Mouse (Mus musculus): ENCODE measurements around the gene Usp17la. TPM values are rescaled to one million over a fixed set of nuclear protein-coding genes. Genes with fewer than 3 reads are reported as not detected.
"Not testable (repeated sequence)": the region's sequence is repeated elsewhere in the genome, so short reads cannot be mapped to it uniquely, and the experiment has no call there.

The Usp17la gene
- not detected for total RNA-seq (2021)
- long read RNA-seq, experiment 1 = 0 reads
- long read RNA-seq, experiment 2 = 0 reads

- not testable (repeated sequence) for DNase-seq (ENCODE audit: low spot score in 2 of 2)
Observed at GRCm38 (mm10) chr7:104856709-104857108, at the start of gene Usp17la. Gene Usp17la, plus strand, starts transcription at chr7:104857009.

- DNase-seq (ENCODE audit: low spot score in 2 of 2) = not testable (repeated sequence)
Observed at GRCm38 (mm10) chr7:104810335-104810734, 46.5 kb upstream of the Usp17la start.

GRCm38 (mm10) chr7:104842503-104842902, 14.3 kb upstream of the Usp17la start, which contains the start of gene Usp17lb:
Gene Usp17lb, minus strand, starts transcription at chr7:104842603.
- DNase-seq (ENCODE audit: low spot score in 2 of 2) = no peak

- DNase-seq (ENCODE audit: low spot score in 2 of 2) = no peak
Observed at GRCm38 (mm10) chr7:104843731-104844287, 13.0 kb upstream of the Usp17la start.

GRCm38 (mm10) chr7:104851546-104851945, 5.3 kb upstream of the Usp17la start:
- not testable (repeated sequence) for DNase-seq (ENCODE audit: low spot score in 2 of 2)

GRCm38 (mm10) chr7:104855248-104855750, 1.5 kb upstream of the Usp17la start:
- DNase-seq (ENCODE audit: low spot score in 2 of 2) = no peak

GRCm38 (mm10) chr7:104857683-104858082, 874 bp downstream of the Usp17la start:
- no peak for DNase-seq (ENCODE audit: low spot score in 2 of 2)

GRCm38 (mm10) chr7:104861381-104861780, 4.6 kb downstream of the Usp17la start:
- DNase-seq (ENCODE audit: low spot score in 2 of 2) = no peak

- DNase-seq (ENCODE audit: low spot score in 2 of 2) = no peak
Observed at GRCm38 (mm10) chr7:104877731-104878130, 20.9 kb downstream of the Usp17la start, which contains the start of gene Olfr665. Gene Olfr665, plus strand, starts transcription at chr7:104878031.

GRCm38 (mm10) chr7:104895852-104896251, 39.0 kb downstream of the Usp17la start, which contains the start of gene Olfr666:
Gene Olfr666, minus strand, starts transcription at chr7:104895952.
- DNase-seq (ENCODE audit: low spot score in 2 of 2) = no peak

Other genes with a start within 250 kb of the Usp17la start
- not detected for gene Olfr656, start 243.1 kb upstream of the Usp17la start, total RNA-seq (2021)
- gene Olfr657, start 232.2 kb upstream of the Usp17la start, total RNA-seq (2021) = not detected
- not detected for gene Olfr658, start 209.7 kb upstream of the Usp17la start, total RNA-seq (2021)
- gene Olfr659, start 190.3 kb upstream of the Usp17la start, total RNA-seq (2021) = not detected
- not detected for gene Olfr661, start 170.5 kb upstream of the Usp17la start, total RNA-seq (2021)
- not detected for gene Usp17le, start 79.5 kb upstream of the Usp17la start, total RNA-seq (2021)
- not detected for gene Usp17lb, start 14.4 kb upstream of the Usp17la start, total RNA-seq (2021)
- gene Olfr665, start 21.0 kb downstream of the Usp17la start, total RNA-seq (2021) = not detected
- gene Olfr666, start 38.9 kb downstream of the Usp17la start, total RNA-seq (2021) = not detected
- gene Olfr667, start 64.5 kb downstream of the Usp17la start, total RNA-seq (2021) = not detected
- not detected for gene Olfr668, start 71.0 kb downstream of the Usp17la start, total RNA-seq (2021)
- gene Olfr669, start 77.2 kb downstream of the Usp17la start, total RNA-seq (2021) = not detected
- not detected for gene Olfr670, start 105.6 kb downstream of the Usp17la start, total RNA-seq (2021)
- gene Olfr671, start 122.1 kb downstream of the Usp17la start, total RNA-seq (2021) = not detected
- gene Olfr672, start 145.0 kb downstream of the Usp17la start, total RNA-seq (2021) = not detected
- gene Olfr675, start 171.5 kb downstream of the Usp17la start, total RNA-seq (2021) = not detected
- gene Olfr676, start 175.7 kb downstream of the Usp17la start, total RNA-seq (2021) = not detected
- gene Olfr677, start 194.4 kb downstream of the Usp17la start, total RNA-seq (2021) = not detected
- gene Olfr678, start 207.5 kb downstream of the Usp17la start, total RNA-seq (2021) = not detected
- not detected for gene Olfr679, start 224.2 kb downstream of the Usp17la start, total RNA-seq (2021)
- not detected for gene Olfr680-ps1, start 235.8 kb downstream of the Usp17la start, total RNA-seq (2021)